Mouse (Mus musculus): Measurements from ENCODE around the gene Dap.

DNA sequence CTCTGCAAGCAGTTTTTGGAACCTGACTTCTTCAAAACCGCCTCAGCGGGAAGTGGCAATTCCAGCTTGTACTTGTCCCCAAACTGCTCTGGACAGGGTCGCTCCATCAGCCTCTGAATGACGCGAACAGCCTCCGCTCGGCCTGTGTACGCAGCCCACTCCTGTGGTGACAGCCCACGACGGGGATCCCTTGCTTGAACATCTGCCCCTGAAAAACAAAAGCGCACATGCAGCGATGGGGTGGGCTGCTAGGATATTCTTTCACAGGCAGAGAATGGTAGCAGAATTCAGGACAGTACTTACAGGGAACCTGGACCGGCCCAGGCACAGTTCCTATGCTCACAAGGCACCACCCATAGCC is 73.6 kb downstream of the Dap start:
- TF ChIP-seq CTCF (IDR thresholded peaks at IDR 0.05; ENCODE audit: control insufficient read depth, insufficient read depth, low read length) (no peak), POLR2A (IDR thresholded peaks at IDR 0.05; ENCODE audit: borderline replicate concordance, control insufficient read depth, low read depth, low read length) (no peak)
